Mouse (Mus musculus): ENCODE results near the gene Epm2a.

The Epm2a gene

GRCm38 (mm10) chr10:11429059-11429812 lies 86.0 kb downstream of the Epm2a start:
- no peak for DNase-seq

DNA sequence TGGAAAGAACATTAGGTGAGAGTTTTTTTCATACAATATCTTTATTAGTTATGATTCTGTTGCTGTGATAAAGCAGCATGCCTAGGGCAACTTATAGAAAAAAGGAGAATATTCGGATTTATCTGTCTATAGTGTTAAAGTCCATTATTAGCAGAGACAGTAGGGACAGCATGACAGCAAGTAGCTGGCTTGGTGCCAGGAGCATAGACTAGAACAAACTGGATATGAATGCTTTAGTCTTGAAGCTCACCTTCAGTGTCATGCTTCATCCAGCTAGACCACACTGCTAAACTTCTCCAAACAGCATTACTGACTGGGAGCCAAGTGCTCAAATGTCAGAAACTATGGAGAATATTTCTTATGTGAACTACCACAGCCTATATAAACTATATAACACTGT lies 93.8 kb downstream of the Epm2a start:
- DNase-seq, result no peak

GRCm38 (mm10) chr10:11438461-11438860 lies 95.3 kb downstream of the Epm2a start:
- DNase-seq, result no peak

GRCm38 (mm10) chr10:11439342-11439741 lies 96.1 kb downstream of the Epm2a start:
- no peak for DNase-seq

DNA sequence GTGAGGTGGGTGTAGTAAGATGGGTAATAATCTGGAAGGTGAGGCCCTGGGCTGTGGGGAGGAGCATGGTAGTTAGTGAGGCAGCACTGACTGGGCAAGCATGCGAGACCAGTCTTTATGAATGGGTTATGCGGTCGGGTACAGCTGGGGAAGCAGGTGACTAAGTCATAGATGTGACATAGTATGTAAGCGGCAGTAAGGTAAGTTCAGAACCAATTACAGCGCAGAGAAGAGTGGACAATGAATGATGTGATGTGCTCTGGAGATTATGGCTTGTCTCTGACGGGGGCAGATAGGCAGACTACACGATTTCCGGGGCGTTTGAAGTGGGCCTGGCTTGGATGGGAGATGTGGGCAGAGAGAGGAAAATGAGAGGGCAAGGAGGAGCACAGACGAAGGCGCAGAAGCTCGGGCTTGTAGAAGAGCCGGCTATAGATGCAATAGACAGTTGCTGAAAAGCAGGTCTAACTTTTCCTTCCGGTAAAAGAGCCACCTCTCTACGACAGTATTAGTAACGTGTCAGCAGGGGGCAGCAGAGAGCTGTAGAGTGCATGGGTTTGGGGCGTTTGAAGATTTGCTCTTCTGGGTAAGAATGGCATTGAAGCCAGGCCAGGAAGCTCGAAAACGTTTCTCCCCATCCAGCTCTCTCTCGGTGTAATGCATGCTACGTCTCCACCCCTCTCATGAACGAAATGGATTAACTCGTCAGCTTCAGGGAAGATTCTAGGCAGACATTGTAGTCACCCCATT lies 106.5 kb downstream of the Epm2a start:
- DNase-seq, result peak; percentile 52 to 65

GRCm38 (mm10) chr10:11452537-11452936 lies 109.3 kb downstream of the Epm2a start:
- DNase-seq, result no peak

DNA sequence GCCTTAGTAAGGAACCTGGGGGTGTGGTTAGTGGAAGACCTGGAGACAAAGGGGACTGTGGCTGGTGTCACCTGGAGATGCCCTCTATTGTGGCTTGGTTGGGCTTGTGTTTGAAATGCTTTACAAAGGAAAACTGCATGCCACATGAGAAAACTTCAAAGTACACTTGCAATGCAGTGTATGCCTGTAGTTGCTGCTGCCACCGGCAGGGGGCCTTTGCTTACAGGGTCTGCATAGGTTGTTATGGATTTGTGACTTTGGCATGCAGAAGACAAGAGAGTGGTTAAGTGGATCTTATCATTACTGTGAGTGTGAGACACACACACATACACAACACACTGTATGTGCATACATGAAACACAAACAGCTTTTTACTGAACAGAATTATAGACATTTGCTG lies 114.2 kb downstream of the Epm2a start:
- DNase-seq, result peak; percentile 18 to 22

GRCm38 (mm10) chr10:11491956-11492355 lies 148.8 kb downstream of the Epm2a start:
- peak; percentile 13 to 53 for DNase-seq
